11 mouse cellular contexts compared by ENCODE assay signal in the genomic region with DNA sequence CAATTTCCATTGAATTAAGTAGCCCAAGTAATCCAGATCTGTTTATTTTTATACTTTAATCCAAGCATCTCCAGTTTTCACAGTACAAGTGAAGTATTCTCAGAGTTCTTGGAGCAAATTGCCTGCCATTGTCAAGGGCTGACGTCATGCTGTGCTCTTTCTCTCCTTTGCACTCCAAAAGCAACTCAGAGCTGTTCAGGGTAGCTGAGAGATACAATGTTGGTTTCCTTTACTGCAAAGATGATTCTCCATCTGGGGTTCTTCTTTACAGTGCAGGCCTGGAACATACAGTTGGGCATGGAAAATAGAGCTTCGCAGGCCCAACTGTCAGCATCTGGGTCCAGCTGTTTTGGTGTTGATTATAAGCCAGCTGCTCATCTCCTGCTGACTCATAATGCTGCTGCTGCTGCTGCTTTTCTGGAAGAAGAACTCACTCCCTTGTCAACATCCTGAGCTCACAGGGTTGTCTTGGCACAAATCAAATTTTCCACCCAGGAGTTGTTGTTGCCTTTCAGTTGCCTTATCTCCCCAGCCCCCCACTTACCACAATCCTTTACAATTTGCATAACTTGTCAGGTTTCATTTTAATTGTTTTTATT.
DNase-seq lines count a peak whose midpoint lies in the region.
"Had no signal": no experiment of that assay in that cellular context is flagged by ENCODE, and none has a peak within 500 bp of the region (broad histone marks: within the 10 kb centered on the region; RNA-seq: fewer than 3 reads in every experiment).

No protein-coding gene starts in this region.

- no peaks in the 10 kb centered on the region for H3K36me3 ChIP-seq in midbrain, embryonic 10.5 days

- peaks cover 3% of the 10 kb centered on the region; the same call in 1 of the 2 replicates for H3K4me1 ChIP-seq in midbrain, embryonic 10.5 days

- H3K27me3 ChIP-seq in midbrain, embryonic 10.5 days (ENCODE audit: low read depth, poor library complexity, severe bottlenecking), result no peaks in the 10 kb centered on the region

- H3K27ac ChIP-seq in midbrain, embryonic 10.5 days (replicated peaks), result no peak overlapping the region

- H3K9me3 ChIP-seq in midbrain, embryonic 10.5 days (replicated peaks), result no peaks in the 10 kb centered on the region

- no peak overlapping the region for H3K4me3 ChIP-seq in midbrain, embryonic 10.5 days
- H3K4me3 ChIP-seq: erythroblast, embryonic 14.5 days had no signal

- DNase-seq in adrenal gland, adult 2 months, result peak; percentile 2
- DNase-seq in adrenal gland, postnatal 36 days, result no peak
- DNase-seq in layer of hippocampus, adult 9-11 months, result peak; percentile 11
- no peak for DNase-seq in layer of hippocampus, adult 11-12 months (ENCODE audit: low spot score)
- peak; percentile 55 for DNase-seq in R1 (ENCODE audit: low read depth, low spot score)
- DNase-seq in heart, postnatal 10 days, result peak; percentile 54 to 59
- DNase-seq in midbrain, embryonic 10.5 days (ENCODE audit: low spot score), result no peak
- no peak for DNase-seq in spleen, postnatal 10 days (ENCODE audit: low spot score in 2 of 2)
- DNase-seq: kidney, adult 8-10 months; liver had no signal

- WGBS in midbrain, embryonic 10.5 days, result 34% methylated on average over 2 of the region's 2 CpGs

- intact Hi-C loops in heart, postnatal 10 days (cut with DNase I), result no loop called here

Comparison
In these comparisons a context has a peak if more than half of its experiments do, and no peak if none do; other contexts are left out.
1. DNase-seq: peak in adrenal gland, adult 2 months (single experiment), layer of hippocampus, adult 9-11 months (single experiment), R1 (single experiment) and heart, postnatal 10 days (2 of 2); none in adrenal gland, postnatal 36 days (0 of 2), layer of hippocampus, adult 11-12 months (single experiment), midbrain, embryonic 10.5 days (single experiment) and spleen, postnatal 10 days (0 of 2).